Mouse (Mus musculus) midbrain, embryonic 14.5 days (tissue): ENCODE measurements at regions not wholly inside any gene's neighbourhood (a gene's known extent, or its start where the extent isn't known, plus 50 kb on each side); places are given as distances from the start of the nearest gene placed in this dataset.

Experiments
- ATAC-seq: fragments of 200-750 bp; cut with Nextera tagmentation; 2 replicates; pipeline ENCODE4 v1.8.0; 2017; ENCODE audit warnings: moderate number of reproducible peaks, moderate library complexity; ENCODE audit not compliant: low FRiP score, low TSS enrichment
- DNase-seq: peaks from one replicate; pipeline ENCODE4 v3.0.0-alpha.2; 2015
- H3K27ac ChIP-seq: fragments of 300-500 bp; sonication (generic); replicated peaks from 2 replicates; pipeline ENCODE4 v1.5.1; 2014; ENCODE audit warnings: mild to moderate bottlenecking, low read depth, low read length, moderate library complexity
- H3K27me3 ChIP-seq: fragments of 300-500 bp; sonication (generic); 2 replicates; pipeline ENCODE4 v1.6.1; 2014; ENCODE audit warnings: low read length, control low read depth, mixed read lengths; ENCODE audit not compliant: control insufficient read depth, insufficient read depth
- H3K36me3 ChIP-seq: fragments of 300-500 bp; sonication (generic); 2 replicates; pipeline ENCODE4 v1.6.1; 2014; ENCODE audit warnings: low read length, control low read depth; ENCODE audit not compliant: control insufficient read depth, insufficient read depth
- H3K4me1 ChIP-seq: fragments of 300-500 bp; sonication (generic); 2 replicates; pipeline ENCODE4 v1.6.1; 2014; ENCODE audit warnings: mild to moderate bottlenecking, antibody characterized with exemption, low read length, control low read depth; ENCODE audit not compliant: control insufficient read depth, insufficient read depth
- H3K4me2 ChIP-seq: fragments of 300-500 bp; sonication (generic); 2 replicates; pipeline ENCODE4 v1.6.1; 2014; ENCODE audit warnings: mild to moderate bottlenecking, low read length, moderate library complexity
- H3K4me3 ChIP-seq: fragments of 300-500 bp; sonication (generic); replicated peaks from 2 replicates; pipeline ENCODE4 v1.5.1; 2014; ENCODE audit warnings: low read depth, low read length
- H3K9ac ChIP-seq: fragments of 300-500 bp; sonication (generic); replicated peaks from 2 replicates; pipeline ENCODE4 v1.6.1; 2014; ENCODE audit warnings: mild to moderate bottlenecking, low read length, moderate library complexity
- H3K9me3 ChIP-seq: fragments of 300-500 bp; sonication (generic); 2 replicates; pipeline ENCODE4 v1.6.1; 2016; ENCODE audit warnings: low read length, control low read depth, mixed read lengths; ENCODE audit not compliant: control insufficient read depth
- WGBS: fragments of 180-500 bp; shearing (Covaris S2); extraction: QIAGEN DNeasy Blood & Tissue Kit; methylation state at CpG from one replicate; pipeline ENCODE4 v1.1.7; 2014; 5-methylcytosine and 5-hydroxymethylcytosine counted together

DNA sequence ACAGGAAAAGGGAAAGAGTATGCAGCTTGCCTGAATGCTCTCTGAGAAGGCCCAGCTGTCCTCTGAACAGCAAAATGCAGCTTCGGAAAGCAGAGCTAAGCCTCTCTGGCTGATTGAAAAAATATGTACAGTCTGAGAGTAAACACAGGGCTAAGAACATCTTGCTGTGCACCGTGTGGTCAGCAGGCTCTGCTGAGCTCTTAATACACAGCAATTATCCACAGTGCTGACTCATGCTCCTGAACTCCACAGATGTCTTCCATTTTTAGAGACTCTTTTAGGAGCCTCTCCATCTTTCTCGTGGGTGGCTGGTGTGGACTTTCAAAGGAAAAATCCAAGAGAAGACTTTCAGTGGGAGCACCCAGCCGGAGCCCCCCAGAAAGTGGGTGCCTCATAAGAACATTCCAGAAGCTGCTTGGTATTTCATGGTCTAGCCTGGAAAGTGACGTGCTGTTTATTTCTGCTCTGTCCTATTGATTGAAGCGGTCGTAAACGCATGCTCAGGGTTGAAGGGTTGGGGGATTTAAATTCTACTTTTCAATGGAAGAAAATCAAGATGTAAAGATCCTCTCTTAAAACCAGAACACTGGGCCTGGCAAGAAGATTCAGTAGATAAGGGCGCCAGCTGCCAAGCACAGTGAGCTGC lies 209.5 kb downstream of the Mreg start:
- 76% methylated on average over 9 of the region's 9 CpGs for whole genome bisulfite sequencing
- H3K27me3 ChIP-seq, result no peaks in the 10 kb centered on the region
- H3K4me2 ChIP-seq, result no peak overlapping the region
- no peak overlapping the region for H3K4me3 ChIP-seq
- H3K4me1 ChIP-seq, result 0 out of 2 replicates have a peak, but pooled peaks cover 3% of the 10 kb centered on the region
- H3K27ac ChIP-seq, result no peak overlapping the region
- ATAC-seq (no peak), DNase-seq (peak; percentile 11)
- H3K9ac ChIP-seq, result no peak overlapping the region
- no peaks in the 10 kb centered on the region for H3K36me3 ChIP-seq
- H3K9me3 ChIP-seq, result no peaks in the 10 kb centered on the region

GRCm38 (mm10) chr1:72000741-72001140 lies 211.4 kb downstream of the Mreg start:
- ATAC-seq, result no peak
- DNase-seq, result no peak
- Histone ChIP-seq H3K27ac (no peak overlapping the region), H3K4me2 (no peak overlapping the region), H3K4me1 (0 out of 2 replicates have a peak, but pooled peaks cover 3% of the 10 kb centered on the region), H3K4me3 (no peak overlapping the region), H3K27me3 (no peaks in the 10 kb centered on the region), H3K9me3 (no peaks in the 10 kb centered on the region), H3K9ac (no peak overlapping the region), H3K36me3 (no peaks in the 10 kb centered on the region)
- 94% methylated on average over 2 of the region's 2 CpGs for WGBS

- Histone ChIP-seq H3K4me2 (no peak overlapping the region), H3K4me3 (no peak overlapping the region), H3K4me1 (no peaks in the 10 kb centered on the region), H3K36me3 (no peaks in the 10 kb centered on the region), H3K9me3 (no peaks in the 10 kb centered on the region), H3K27me3 (no peaks in the 10 kb centered on the region), H3K27ac (no peak overlapping the region), H3K9ac (no peak overlapping the region)
- ATAC-seq (no peak), DNase-seq (no peak)
- WGBS, result 72% methylated on average over 2 of the region's 2 CpGs
Observed at GRCm38 (mm10) chr1:71996828-71997227, 215.3 kb downstream of the Mreg start.

GRCm38 (mm10) chr1:71996234-71996619 lies 215.9 kb downstream of the Mreg start:
- Histone ChIP-seq H3K9ac (no peak overlapping the region), H3K4me1 (no peaks in the 10 kb centered on the region), H3K4me2 (no peak overlapping the region), H3K9me3 (no peaks in the 10 kb centered on the region), H3K27ac (no peak overlapping the region), H3K27me3 (no peaks in the 10 kb centered on the region), H3K4me3 (no peak overlapping the region), H3K36me3 (no peaks in the 10 kb centered on the region)
- no peak for ATAC-seq
- DNase-seq, result no peak
- 62% methylated on average over 7 of the region's 7 CpGs for WGBS

DNA sequence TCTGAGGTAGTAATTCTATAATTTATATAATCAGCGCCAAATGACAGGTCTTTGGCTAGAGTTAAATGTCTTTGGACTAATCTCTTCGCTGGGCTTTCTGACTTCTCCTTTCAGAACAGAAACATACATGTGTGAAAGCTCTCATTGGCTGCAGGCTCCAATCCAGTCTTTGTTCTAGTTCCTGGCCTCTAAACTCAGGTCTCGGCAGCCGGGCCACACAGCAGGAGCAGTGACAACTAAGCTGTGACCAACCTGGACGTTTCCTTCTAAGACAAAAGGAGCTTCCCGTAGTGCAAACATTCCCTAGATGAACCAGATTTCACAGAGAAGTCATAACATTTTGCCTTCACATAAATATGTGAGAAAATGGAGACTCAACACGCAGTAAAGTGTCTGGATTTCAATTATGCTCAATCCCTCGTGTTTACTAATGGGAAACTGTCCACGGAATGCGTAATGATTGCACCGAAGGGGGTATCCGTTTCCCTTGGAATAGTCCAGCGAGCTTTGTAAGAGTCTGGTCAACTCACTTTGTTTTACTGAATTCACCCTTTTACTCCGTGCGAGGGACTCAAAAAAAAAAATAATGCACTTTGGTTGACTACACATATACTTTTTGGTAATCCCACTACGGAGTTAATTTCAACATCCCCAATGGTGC lies 216.4 kb downstream of the Mreg start:
- Histone ChIP-seq H3K27me3 (no peaks in the 10 kb centered on the region), H3K4me2 (no peak overlapping the region), H3K4me1 (no peaks in the 10 kb centered on the region), H3K9me3 (no peaks in the 10 kb centered on the region), H3K36me3 (no peaks in the 10 kb centered on the region), H3K27ac (no peak overlapping the region), H3K9ac (no peak overlapping the region), H3K4me3 (no peak overlapping the region)
- WGBS, result 50% methylated on average over 16 of the region's 16 CpGs
- ATAC-seq (no peak), DNase-seq (peak; percentile 7)

GRCm38 (mm10) chr1:71990936-71991335 lies 221.2 kb downstream of the Mreg start:
- Histone ChIP-seq H3K27ac (no peak overlapping the region), H3K36me3 (no peaks in the 10 kb centered on the region), H3K4me2 (no peak overlapping the region), H3K4me3 (no peak overlapping the region), H3K9me3 (no peaks in the 10 kb centered on the region), H3K4me1 (no peaks in the 10 kb centered on the region), H3K9ac (no peak overlapping the region), H3K27me3 (no peaks in the 10 kb centered on the region)
- no peak for DNase-seq
- no peak for ATAC-seq
- WGBS, result 99% methylated on average over 3 of the region's 3 CpGs

DNA sequence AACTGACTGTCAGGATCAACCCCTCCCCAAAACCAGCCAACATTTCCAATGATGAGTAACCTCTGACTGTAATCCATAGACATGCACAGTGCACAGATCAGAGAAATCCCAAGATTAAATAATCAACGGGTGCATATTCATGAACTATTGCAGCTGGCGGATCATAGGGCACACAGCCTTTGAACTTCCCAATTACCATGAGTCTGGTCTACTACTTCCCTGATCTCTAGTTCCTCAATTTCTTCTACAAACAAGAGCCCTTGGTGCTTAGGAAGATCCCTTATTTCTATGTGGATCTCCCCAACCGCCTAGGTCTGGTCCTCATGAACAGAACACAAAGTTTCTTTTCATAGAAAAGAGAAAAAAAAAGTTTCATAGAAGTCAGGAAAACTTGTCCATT lies 224.0 kb downstream of the Mreg start:
- WGBS, result 96% methylated on average over 3 of the region's 3 CpGs
- no peak for ATAC-seq

DNA sequence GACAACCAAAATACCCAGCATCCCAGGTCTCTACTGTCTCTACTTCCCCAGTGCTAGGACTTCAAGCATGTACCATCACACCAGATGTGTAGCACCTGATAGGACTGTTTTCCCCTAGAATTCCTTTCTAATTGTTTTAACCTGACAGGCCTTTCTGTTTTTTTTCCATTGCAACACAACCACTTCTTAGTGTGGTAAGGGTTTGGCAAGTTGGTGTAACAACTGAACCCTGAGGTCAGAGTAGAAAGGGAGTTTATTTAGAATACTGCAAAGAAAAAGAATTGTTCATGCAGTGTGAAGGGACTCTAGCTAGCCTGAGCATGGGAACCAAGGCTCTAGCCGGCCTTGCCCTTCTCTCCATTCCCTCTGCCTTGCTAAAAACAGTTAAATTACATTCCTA lies 226.1 kb downstream of the Mreg start:
- no peaks in the 10 kb centered on the region for H3K27me3 ChIP-seq
- no peaks in the 10 kb centered on the region for H3K4me1 ChIP-seq
- H3K4me2 ChIP-seq, result no peak overlapping the region
- H3K36me3 ChIP-seq, result no peaks in the 10 kb centered on the region
- WGBS, result 89% methylated on average over 1 of the region's 1 CpGs
- H3K27ac ChIP-seq, result no peak overlapping the region
- DNase-seq (no peak), ATAC-seq (no peak)
- no peaks in the 10 kb centered on the region for H3K9me3 ChIP-seq
- H3K9ac ChIP-seq, result no peak overlapping the region
- H3K4me3 ChIP-seq, result no peak overlapping the region

More for the DNA sequence above, 224.0 kb downstream of the Mreg start:
- Histone ChIP-seq H3K27ac (no peak overlapping the region), H3K4me1 (no peaks in the 10 kb centered on the region), H3K4me3 (no peak overlapping the region), H3K27me3 (no peaks in the 10 kb centered on the region), H3K4me2 (no peak overlapping the region), H3K36me3 (no peaks in the 10 kb centered on the region), H3K9me3 (no peaks in the 10 kb centered on the region), H3K9ac (no peak overlapping the region)
- DNase-seq, result no peak

DNA sequence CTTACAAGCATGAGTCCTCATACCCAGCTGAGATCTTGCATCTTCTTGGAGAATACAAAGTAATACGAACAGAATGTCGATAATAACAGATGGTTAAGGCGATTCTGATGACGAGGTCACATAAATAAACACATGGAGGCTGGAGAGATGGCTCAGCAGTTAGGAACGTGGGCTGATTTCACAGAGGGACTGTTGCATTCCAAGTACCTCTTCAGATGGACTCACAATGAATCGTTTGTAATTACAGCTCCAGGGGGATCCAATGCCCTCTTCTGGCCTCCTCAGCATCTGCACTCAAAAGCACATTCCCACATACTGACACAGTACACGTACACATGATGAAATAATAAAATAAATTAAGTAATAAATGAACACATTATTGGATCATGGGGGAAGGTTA lies 228.3 kb downstream of the Mreg start:
- no peak overlapping the region for H3K4me2 ChIP-seq
- DNase-seq, result no peak
- no peaks in the 10 kb centered on the region for H3K36me3 ChIP-seq
- no peaks in the 10 kb centered on the region for H3K4me1 ChIP-seq
- H3K27ac ChIP-seq, result no peak overlapping the region
- H3K9me3 ChIP-seq, result no peaks in the 10 kb centered on the region
- WGBS, result 88% methylated on average over 7 of the region's 7 CpGs
- H3K9ac ChIP-seq, result no peak overlapping the region
- no peak overlapping the region for H3K4me3 ChIP-seq
- no peak for ATAC-seq
- H3K27me3 ChIP-seq, result no peaks in the 10 kb centered on the region
